Mouse (Mus musculus) cortical plate, adult 2 months (tissue): ENCODE data around the gene Ppm1a.

Experiments
- CTCF ChIP-seq: fragments of 200-500 bp; IDR thresholded peaks from 2 replicates; pipeline ENCODE4 v1.5.1; 2011; ENCODE audit warnings: mild to moderate bottlenecking, control low read depth, low read length; ENCODE audit not compliant: insufficient read depth; ENCODE audit errors: extremely low read depth
- POLR2A ChIP-seq: fragments of 200-500 bp; IDR thresholded peaks from 2 replicates; pipeline ENCODE4 v1.6.1; 2011; ENCODE audit warnings: mild to moderate bottlenecking, low read length, control low read depth; ENCODE audit not compliant: insufficient read depth; ENCODE audit errors: extremely low read depth

DNA sequence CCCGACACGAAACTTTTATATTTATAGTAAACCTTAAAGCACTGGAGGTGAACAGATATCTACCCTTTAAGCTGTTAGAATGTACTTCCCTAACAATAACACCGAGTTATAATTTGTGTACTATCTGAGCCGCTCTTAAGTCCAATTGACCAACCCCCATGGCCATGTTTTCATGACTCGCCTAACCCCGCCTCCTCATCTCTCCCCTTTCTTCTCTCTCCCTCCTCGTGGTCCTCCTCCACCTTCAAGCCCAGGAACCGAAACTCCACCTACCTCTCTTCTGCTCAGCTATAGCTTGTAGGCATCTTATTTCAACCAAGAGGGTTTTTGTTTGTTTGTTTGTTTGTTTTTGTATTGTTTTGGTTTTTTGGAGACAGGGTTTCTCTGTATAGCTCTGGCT lies 30.2 kb upstream of the Ppm1a start:
- TF ChIP-seq CTCF (no peak), POLR2A (no peak)
